Mouse (Mus musculus) macrophage (primary cell): ENCODE measurements around the gene Polr1a. TPM values are rescaled to one million over a fixed set of nuclear protein-coding genes. Genes with fewer than 3 reads are reported as not detected.

Source experiments
- H3K27ac ChIP-seq: fragments of 350-480 bp; formaldehyde crosslinking; 2 replicates; pipeline ENCODE4 v1.9.0; 2021
- H3K36me3 ChIP-seq: fragments of 350-480 bp; formaldehyde crosslinking; 2 replicates; pipeline ENCODE4 v1.9.0; 2021; ENCODE audit errors: inconsistent target
- H3K4me3 ChIP-seq: fragments of 350-480 bp; formaldehyde crosslinking; 2 replicates; pipeline ENCODE4 v1.9.0; 2021; ENCODE audit errors: inconsistent target
- H3K79me2 ChIP-seq: fragments of 350-480 bp; formaldehyde crosslinking; 2 replicates; pipeline ENCODE4 v1.9.0; 2021; ENCODE audit errors: inconsistent target
- WGBS: methylation state at CpG from one replicate; pipeline ENCODE4 v1.1.7; 2026; ENCODE audit warnings: inconsistent platforms; ENCODE audit not compliant: missing documents; 5-methylcytosine and 5-hydroxymethylcytosine counted together
- polyA plus RNA-seq: library from polyadenylated mRNA; stranded (reverse); fragments of 250-400 nt; gene quantifications from 3 replicates; pipeline ENCODE4 v1.2.4, GENCODE M21; 2018; ENCODE audit warnings: inconsistent platforms

Polr1a gene
- polyA plus RNA-seq, 1 experiment from 2014 or later = 16.6 TPM

- H3K36me3 ChIP-seq = peaks cover 5% of the 10 kb centered on the region; the same call in 1 of the 2 replicates
- H3K27ac ChIP-seq = no peak overlapping the region
- no peaks in the 10 kb centered on the region for H3K79me2 ChIP-seq
- no peak overlapping the region for H3K4me3 ChIP-seq
- 100% methylated on average over 7 of the region's 7 CpGs for WGBS
These were observed 60.6 kb downstream of the Polr1a start for GRCm38 (mm10) chr6:71969459-71969858.

DNA sequence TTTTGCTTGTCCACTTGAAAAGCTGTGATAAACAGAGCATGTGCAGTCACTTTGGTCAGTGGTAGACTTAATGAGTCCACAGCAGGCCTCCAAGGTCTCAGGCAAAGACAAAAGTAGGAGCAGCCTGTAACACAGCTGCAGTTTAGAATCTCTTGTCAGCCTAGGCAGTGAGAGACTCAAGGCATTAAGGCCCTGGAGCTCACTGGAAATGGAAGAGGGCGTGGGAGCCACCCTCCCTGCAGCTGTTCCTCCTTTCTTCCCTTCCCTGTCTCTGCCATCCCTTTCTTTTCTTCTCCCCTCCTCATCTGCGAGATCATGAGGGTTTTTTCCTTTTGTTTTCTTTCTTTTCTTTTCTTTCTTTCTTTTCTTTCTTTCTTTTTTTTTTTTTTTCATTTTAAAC lies 61.3 kb downstream of the Polr1a start:
- WGBS = 100% methylated on average over 1 of the region's 2 CpGs

GRCm38 (mm10) chr6:71976592-71976991 lies 67.7 kb downstream of the Polr1a start:
- Histone ChIP-seq H3K79me2 (no peaks in the 10 kb centered on the region), H3K27ac (no peak overlapping the region), H3K36me3 (0 out of 2 replicates have a peak, but pooled peaks cover 3% of the 10 kb centered on the region), H3K4me3 (no peak overlapping the region)
- WGBS = 96% methylated on average over 7 of the region's 7 CpGs

More for the DNA sequence above, 61.3 kb downstream of the Polr1a start:
- Histone ChIP-seq H3K4me3 (no peak overlapping the region), H3K27ac (no peak overlapping the region), H3K36me3 (peaks cover 5% of the 10 kb centered on the region; the same call in 1 of the 2 replicates), H3K79me2 (no peaks in the 10 kb centered on the region)

- WGBS = 18% methylated on average over 8 of the region's 8 CpGs
- no peaks in the 10 kb centered on the region for H3K79me2 ChIP-seq
- 0 out of 2 replicates have a peak, but pooled peaks cover 3% of the 10 kb centered on the region for H3K36me3 ChIP-seq
- peak overlapping the region; percentile 99 for H3K27ac ChIP-seq
- H3K4me3 ChIP-seq = no peak overlapping the region
These were observed 71.3 kb downstream of the Polr1a start for GRCm38 (mm10) chr6:71980165-71980564.

DNA sequence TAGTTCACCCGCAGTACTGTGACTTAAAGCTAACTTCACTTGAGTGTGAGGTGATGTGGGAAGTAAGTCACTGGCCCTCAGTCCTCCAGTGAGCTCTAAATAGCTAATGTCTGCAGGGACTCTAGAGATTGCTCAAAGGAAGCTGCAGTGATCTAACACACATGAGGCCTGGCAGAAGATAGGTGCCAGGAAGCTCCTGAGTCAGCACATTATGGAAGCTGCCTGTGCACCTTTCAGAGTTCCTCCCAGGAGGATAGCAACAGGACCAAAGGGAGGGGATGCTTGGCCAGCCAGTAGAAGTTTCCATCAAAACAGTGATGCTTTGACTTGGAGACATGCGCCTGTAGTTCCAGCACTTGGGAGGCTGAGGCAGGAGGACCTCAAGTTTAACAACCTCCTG lies 71.7 kb downstream of the Polr1a start:
- Histone ChIP-seq H3K79me2 (no peaks in the 10 kb centered on the region), H3K27ac (peak overlapping the region; percentile 99), H3K36me3 (0 out of 2 replicates have a peak, but pooled peaks cover 3% of the 10 kb centered on the region), H3K4me3 (no peak overlapping the region)
- 48% methylated on average over 2 of the region's 2 CpGs for WGBS

- WGBS = 14% methylated on average over 4 of the region's 4 CpGs
- Histone ChIP-seq H3K4me3 (no peak overlapping the region), H3K27ac (peak overlapping the region; percentile 99), H3K79me2 (no peaks in the 10 kb centered on the region), H3K36me3 (0 out of 2 replicates have a peak, but pooled peaks cover under 1% of the 10 kb centered on the region)
These were observed 72.6 kb downstream of the Polr1a start for GRCm38 (mm10) chr6:71981450-71981849.

- 95% methylated on average over 4 of the region's 4 CpGs for WGBS
- H3K79me2 ChIP-seq = no peaks in the 10 kb centered on the region
- no peak overlapping the region for H3K27ac ChIP-seq
- no peak overlapping the region for H3K4me3 ChIP-seq
- no peaks in the 10 kb centered on the region for H3K36me3 ChIP-seq
These were observed 77.1 kb downstream of the Polr1a start for GRCm38 (mm10) chr6:71985984-71986383.

GRCm38 (mm10) chr6:71987546-71988248 lies 78.8 kb downstream of the Polr1a start:
- 95% methylated on average over 7 of the region's 7 CpGs for WGBS
- Histone ChIP-seq H3K27ac (no peak overlapping the region), H3K4me3 (no peak overlapping the region), H3K36me3 (no peaks in the 10 kb centered on the region), H3K79me2 (no peaks in the 10 kb centered on the region)

DNA sequence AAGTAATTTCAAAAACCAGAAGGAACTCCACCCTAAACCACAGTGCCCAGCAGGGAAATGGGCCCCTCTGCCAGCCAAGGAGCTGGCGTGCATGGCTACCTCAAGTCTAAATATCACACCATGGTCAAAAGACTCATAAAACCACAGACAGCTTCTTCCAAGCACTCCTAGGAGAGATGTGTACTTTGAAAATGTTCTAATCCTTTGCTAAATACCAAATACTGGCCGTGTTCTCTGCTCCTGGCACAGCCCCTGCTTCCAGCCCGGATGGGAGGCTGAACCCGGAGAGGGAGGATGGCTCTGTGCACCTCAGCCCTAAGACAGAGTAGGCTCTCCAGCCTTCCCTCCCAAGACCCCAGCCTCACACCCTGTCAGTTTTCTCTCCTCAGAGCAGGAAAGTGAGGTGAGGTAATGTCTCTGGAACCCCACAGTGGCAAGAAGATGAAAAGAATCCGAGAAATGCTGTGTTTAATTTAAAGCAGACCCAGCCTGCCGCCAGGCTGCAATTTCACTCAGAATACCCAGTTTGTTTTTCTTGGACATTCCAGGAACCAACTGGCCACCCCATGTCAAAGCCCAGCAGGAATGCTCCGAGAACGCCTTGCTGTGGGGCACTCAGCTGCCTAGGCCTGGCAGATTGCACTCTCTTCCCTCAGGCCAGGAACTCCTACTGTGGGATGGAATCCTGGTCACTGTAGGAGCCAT lies 80.9 kb downstream of the Polr1a start:
- peak overlapping the region; percentile 7; the same call in 1 of the 2 replicates for H3K27ac ChIP-seq
- H3K36me3 ChIP-seq = no peaks in the 10 kb centered on the region
- 71% methylated on average over 8 of the region's 8 CpGs for WGBS
- no peak overlapping the region for H3K4me3 ChIP-seq
- no peaks in the 10 kb centered on the region for H3K79me2 ChIP-seq

- Histone ChIP-seq H3K4me3 (no peak overlapping the region), H3K36me3 (no peaks in the 10 kb centered on the region), H3K27ac (no peak overlapping the region), H3K79me2 (no peaks in the 10 kb centered on the region)
- 88% methylated on average over 7 of the region's 8 CpGs for WGBS
These were observed 81.6 kb downstream of the Polr1a start for GRCm38 (mm10) chr6:71990371-71990837.

GRCm38 (mm10) chr6:71991190-71991932 lies 82.5 kb downstream of the Polr1a start:
- Histone ChIP-seq H3K79me2 (no peaks in the 10 kb centered on the region), H3K36me3 (no peaks in the 10 kb centered on the region), H3K27ac (no peak overlapping the region), H3K4me3 (no peak overlapping the region)
- WGBS = 73% methylated on average over 6 of the region's 8 CpGs

- H3K27ac ChIP-seq = no peak overlapping the region
- H3K4me3 ChIP-seq = no peak overlapping the region
- H3K36me3 ChIP-seq = no peaks in the 10 kb centered on the region
- H3K79me2 ChIP-seq = no peaks in the 10 kb centered on the region
- 64% methylated on average over 2 of the region's 2 CpGs for WGBS
These were observed 83.1 kb downstream of the Polr1a start for GRCm38 (mm10) chr6:71991933-71992325.

DNA sequence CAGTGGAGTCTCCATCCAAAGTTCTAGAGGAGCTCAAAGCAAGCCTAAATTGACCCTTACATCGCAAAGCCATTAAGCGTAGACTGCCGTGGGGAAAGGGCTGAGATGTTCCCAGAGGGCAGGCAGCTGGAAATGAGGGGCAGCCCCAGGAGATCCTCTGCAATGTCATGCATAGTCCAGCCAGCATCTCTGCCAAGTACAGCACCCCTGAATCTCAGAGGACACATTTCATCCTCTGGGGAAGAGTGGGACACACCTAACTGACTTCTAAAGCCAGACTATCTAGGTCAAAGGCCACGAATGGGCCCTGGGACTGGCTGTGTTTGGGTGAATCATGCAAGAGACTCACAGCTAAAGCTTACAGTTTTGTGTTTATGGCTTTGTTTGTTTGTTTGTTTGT lies 85.2 kb downstream of the Polr1a start:
- no peaks in the 10 kb centered on the region for H3K79me2 ChIP-seq
- WGBS = 98% methylated on average over 4 of the region's 4 CpGs
- no peaks in the 10 kb centered on the region for H3K36me3 ChIP-seq
- H3K4me3 ChIP-seq = no peak overlapping the region
- no peak overlapping the region for H3K27ac ChIP-seq

- Histone ChIP-seq H3K4me3 (no peak overlapping the region), H3K36me3 (no peaks in the 10 kb centered on the region), H3K79me2 (no peaks in the 10 kb centered on the region), H3K27ac (no peak overlapping the region)
- WGBS = 96% methylated on average over 3 of the region's 3 CpGs
These were observed 86.2 kb downstream of the Polr1a start for GRCm38 (mm10) chr6:71995081-71995480.
